Mouse (Mus musculus): Measurements from ENCODE around the gene 1110032A03Rik. TPM values are rescaled to one million over a fixed set of nuclear protein-coding genes. Genes with fewer than 3 reads are reported as not detected.

The 1110032A03Rik gene
- total and polyA plus RNA-seq, 3 experiments, result 7.1 to 12.8 TPM; not detected in 1

DNA sequence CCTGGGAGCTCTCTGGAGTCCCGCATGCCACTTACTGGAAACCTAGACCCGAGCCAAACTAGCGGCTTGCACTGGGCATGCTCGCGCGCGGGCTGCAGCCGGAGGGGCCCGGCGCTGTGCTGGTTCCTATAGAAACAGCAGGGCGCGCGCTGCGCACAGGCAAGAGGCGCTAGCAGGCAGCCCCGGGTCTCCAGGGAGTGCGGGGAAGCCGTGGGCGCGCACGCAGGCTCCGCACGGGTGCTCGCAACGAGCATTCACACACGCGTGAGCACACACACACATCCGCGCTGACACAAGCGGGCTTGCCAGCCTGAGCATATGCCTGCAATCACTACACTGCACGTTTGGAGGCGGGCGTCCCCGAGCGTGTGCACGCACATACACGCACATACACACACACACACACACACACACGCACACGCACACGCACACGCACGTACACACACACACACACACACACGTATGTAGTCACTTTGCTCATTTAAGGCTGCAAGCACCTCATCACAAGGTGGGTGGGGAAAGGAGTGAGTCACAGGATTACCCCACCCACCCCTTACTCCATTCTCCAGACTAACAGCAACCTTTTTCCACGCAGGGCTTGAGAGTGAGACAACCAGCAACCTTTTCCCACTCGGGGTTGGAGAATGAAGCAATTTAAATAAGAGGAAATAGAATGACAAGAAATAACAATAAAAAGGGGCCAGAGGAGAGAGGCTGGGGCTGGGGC lies 47.2 kb downstream of the 1110032A03Rik start:
- H3K79me2 ChIP-seq (ENCODE audit: control insufficient read depth, insufficient read depth, low read length, poor library complexity), result no peaks in the 10 kb centered on the region
- H3K9ac ChIP-seq (ENCODE audit: control insufficient read depth, low read depth, low read length, poor library complexity, severe bottlenecking), result no peak overlapping the region
- no peak overlapping the region for H3K4me3 ChIP-seq (ENCODE audit: control insufficient read depth in 1 of 2, insufficient read depth in 1 of 2, low read depth in 2 of 2, low read length in 2 of 2)
- H3K27ac ChIP-seq (ENCODE audit: control insufficient read depth, low read depth, low read length), result no peak overlapping the region
- no peak for DNase-seq (ENCODE audit: low read depth, low spot score)
- 0 out of 4 replicates have a peak, but pooled peaks cover 0 to 1% of the 10 kb centered on the region in 2 experiments for H3K4me1 ChIP-seq (ENCODE audit: control insufficient read depth in 1 of 2, insufficient read depth in 2 of 2, low read length in 2 of 2)
- peaks cover 0 to 7% of the 10 kb centered on the region in 2 experiments; a peak in 3 of 4 replicates for H3K27me3 ChIP-seq (ENCODE audit: control insufficient read depth in 1 of 2, insufficient read depth in 2 of 2, low read length in 2 of 2)
- no peaks in the 10 kb centered on the region for H3K9me3 ChIP-seq (replicated peaks; ENCODE audit: insufficient read depth, low read length)
- H3K36me3 ChIP-seq (ENCODE audit: control insufficient read depth in 1 of 2, insufficient read depth in 2 of 2, low read length in 2 of 2), result no peaks in the 10 kb centered on the region
- TF ChIP-seq KAT2A (conservative IDR thresholded peaks at IDR 0.05; ENCODE audit: low read depth, low read length) (no peak), TBP (IDR thresholded peaks at IDR 0.05; ENCODE audit: low read depth, low read length) (no peak)

DNA sequence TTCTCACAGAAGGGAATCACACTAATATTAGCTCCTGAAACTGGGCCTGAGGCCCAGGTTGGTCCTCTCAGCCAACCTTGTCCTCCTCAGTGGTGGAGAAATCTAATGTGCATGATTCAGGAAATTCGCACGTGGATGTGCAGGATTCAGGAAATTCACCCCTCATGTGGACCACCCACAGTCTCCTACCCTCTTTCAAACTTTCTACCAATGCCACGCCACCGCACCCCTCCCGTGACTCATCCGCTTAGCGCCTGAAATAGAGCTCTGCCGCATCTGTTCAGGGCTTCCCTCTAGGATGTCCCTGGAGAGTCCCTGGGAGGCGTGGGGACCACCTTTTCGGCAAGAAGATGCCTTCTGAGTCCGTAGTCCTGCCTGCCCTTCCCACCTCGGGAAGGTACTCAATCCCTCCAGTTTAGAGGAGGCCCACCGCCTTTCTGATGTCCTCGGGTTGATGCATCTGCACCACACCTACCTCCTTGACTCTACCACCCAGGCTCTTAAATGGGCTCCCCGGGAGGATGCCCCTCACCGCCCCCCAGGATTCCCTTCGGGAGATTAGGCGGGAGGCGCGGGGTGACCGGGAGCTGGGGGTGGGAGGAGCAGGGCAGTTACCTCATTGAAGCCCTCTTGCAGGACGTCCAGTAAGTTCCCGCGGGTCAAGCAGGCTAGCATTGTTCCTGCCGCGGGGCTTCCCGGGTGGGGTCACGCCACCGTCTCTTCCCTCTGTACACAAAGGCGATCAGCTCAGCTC lies 48.0 kb downstream of the 1110032A03Rik start:
- Histone ChIP-seq H3K4me3 (ENCODE audit: control insufficient read depth in 1 of 2, insufficient read depth in 1 of 2, low read depth in 2 of 2, low read length in 2 of 2) (no peak overlapping the region), H3K9ac (ENCODE audit: control insufficient read depth, low read depth, low read length, poor library complexity, severe bottlenecking) (no peak overlapping the region), H3K36me3 (ENCODE audit: control insufficient read depth in 1 of 2, insufficient read depth in 2 of 2, low read length in 2 of 2) (no peaks in the 10 kb centered on the region), H3K4me1 (ENCODE audit: control insufficient read depth in 1 of 2, insufficient read depth in 2 of 2, low read length in 2 of 2) (0 out of 4 replicates have a peak, but pooled peaks cover 0 to 2% of the 10 kb centered on the region in 2 experiments), H3K9me3 (replicated peaks; ENCODE audit: insufficient read depth, low read length) (no peaks in the 10 kb centered on the region), H3K27me3 (ENCODE audit: control insufficient read depth in 1 of 2, insufficient read depth in 2 of 2, low read length in 2 of 2) (peaks cover 0 to 10% of the 10 kb centered on the region in 2 experiments; a peak in 3 of 4 replicates), H3K79me2 (ENCODE audit: control insufficient read depth, insufficient read depth, low read length, poor library complexity) (no peaks in the 10 kb centered on the region), H3K27ac (ENCODE audit: control insufficient read depth, low read depth, low read length) (no peak overlapping the region)
- DNase-seq (ENCODE audit: low read depth, low spot score), result no peak
- TF ChIP-seq MAZ (IDR thresholded peaks at IDR 0.05; ENCODE audit: low read depth, low read length) (no peak), KAT2A (conservative IDR thresholded peaks at IDR 0.05; ENCODE audit: low read depth, low read length) (no peak), POLR2A (IDR thresholded peaks at IDR 0.05; ENCODE audit: control insufficient read depth in 1 of 2, insufficient read depth in 1 of 2, low read depth in 1 of 2, low read length in 2 of 2, poor library complexity in 1 of 2) (no peak), MYC (IDR thresholded peaks at IDR 0.05; ENCODE audit: low read depth, low read length) (no peak), POLR2AphosphoS2 (IDR thresholded peaks at IDR 0.05; ENCODE audit: low read length) (no peak), MAX (IDR thresholded peaks at IDR 0.05; ENCODE audit: low read length) (no peak), E2F4 (IDR thresholded peaks at IDR 0.05; ENCODE audit: borderline replicate concordance, low read depth, low read length) (no peak), GABPA (IDR thresholded peaks at IDR 0.05; ENCODE audit: low read depth, low read length) (no peak), NELFE (IDR thresholded peaks at IDR 0.05; ENCODE audit: low read depth, low read length) (no peak), GATA1 (IDR thresholded peaks at IDR 0.05; ENCODE audit: low read depth, low read length) (no peak), ETS1 (IDR thresholded peaks at IDR 0.05; ENCODE audit: low read depth, low read length) (no peak), NRF1 (IDR thresholded peaks at IDR 0.05; ENCODE audit: insufficient read depth, low read depth, low read length, poor library complexity, severe bottlenecking) (no peak), RAD21 (IDR thresholded peaks at IDR 0.05; ENCODE audit: low read depth, low read length) (no peak), UBTF (IDR thresholded peaks at IDR 0.05; ENCODE audit: borderline replicate concordance, insufficient read depth, low read depth, low read length) (no peak), MXI1 (IDR thresholded peaks at IDR 0.05; ENCODE audit: low read depth, low read length) (no peak), ZC3H11A (IDR thresholded peaks at IDR 0.05; ENCODE audit: low read depth, low read length) (no peak), POLR2AphosphoS5 (IDR thresholded peaks at IDR 0.05; ENCODE audit: borderline replicate concordance, low read depth, low read length) (no peak), ZNF384 (IDR thresholded peaks at IDR 0.05; ENCODE audit: low read depth, low read length) (no peak), RCOR1 (IDR thresholded peaks at IDR 0.05; ENCODE audit: low read depth, low read length) (no peak), ZKSCAN1 (IDR thresholded peaks at IDR 0.05; ENCODE audit: low read depth, low read length) (no peak)
